ENCODE assay signal across 14 mouse cellular contexts in the genomic region with DNA sequence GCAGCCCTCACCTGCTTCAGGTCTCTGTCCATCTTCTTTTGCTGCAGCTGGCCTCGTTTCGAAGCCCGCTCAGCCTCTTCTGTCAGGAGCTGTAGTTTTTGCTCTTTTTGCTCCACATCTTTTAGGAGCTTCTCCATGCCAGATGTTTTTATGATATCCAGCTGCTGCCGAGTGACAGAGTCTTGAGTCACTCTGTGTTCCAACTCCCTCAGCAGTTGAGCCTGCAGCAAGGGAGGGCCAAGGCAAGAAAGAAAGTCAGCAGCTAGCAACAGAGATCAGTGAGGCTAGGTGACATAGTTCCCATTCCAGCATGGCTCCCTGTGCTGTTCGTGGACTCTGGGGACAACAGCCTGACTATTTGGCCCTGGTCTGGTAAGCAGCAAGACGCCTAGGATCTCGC. TPM values are rescaled to one million over a fixed set of nuclear protein-coding genes. Genes with fewer than 3 reads are reported as not detected.
A peak's percentile ranks its signal among the peaks of the same experiment; 100 is the strongest.
DNase-seq lines count a peak whose midpoint lies in the region.
"Had no signal": no experiment of that assay in that cellular context is flagged by ENCODE, and none has a peak within 500 bp of the region (broad histone marks: within the 10 kb centered on the region; RNA-seq: fewer than 3 reads in every experiment).

No protein-coding gene starts in this region.

- intact Hi-C loops in gastrocnemius, postnatal 36 days (cut with DNase I): no loop called here
- intact Hi-C loops in heart, postnatal 10 days (cut with DNase I): no loop called here
- intact Hi-C loops in heart, postnatal 25 days (cut with DNase I): no loop called here

- peak; percentile 43 for DNase-seq in gastrocnemius, adult 18-20 months (ENCODE audit: low spot score)
- no peak for DNase-seq in gastrocnemius, postnatal 36 days
- peak; percentile 46 to 48 for DNase-seq in heart, postnatal 10 days
- no peak for DNase-seq in heart, postnatal 25 days (ENCODE audit: low spot score)
- peak; percentile 39 for DNase-seq in testis, postnatal 10 days (ENCODE audit: low spot score)
- DNase-seq in testis, postnatal 14 days (ENCODE audit: low spot score): no peak
- DNase-seq in layer of hippocampus, postnatal 36 days: no peak
- no peak for DNase-seq in left cerebral cortex, adult 11 months (ENCODE audit: low spot score)
- DNase-seq: adrenal gland, postnatal 10 days; cerebellum, adult 18-20 months; cerebellum, postnatal 36 days; liver; liver, postnatal 0 days; right cerebral cortex, adult 18-20 months had no signal

RNA-seq across cellular contexts. Expression of gene Cd164, which starts 31.5 kb away (rescaled TPM):
- total RNA-seq in gastrocnemius, adult 18-20 months (2021): 100 to 1,000 TPM; 145 to 153 TPM
- 100 to 1,000 TPM; 122 to 130 TPM for total RNA-seq in gastrocnemius, postnatal 36 days (2021)
- 100 to 1,000 TPM; 182 to 197 TPM for total RNA-seq in heart, postnatal 10 days (2021)
- total RNA-seq in heart, postnatal 25 days (2021): 100 to 1,000 TPM; 126 to 148 TPM
- total RNA-seq in layer of hippocampus, postnatal 36 days (2021): 10 to 100 TPM; 61.5 to 63.0 TPM

Comparison
In these comparisons a context has a peak if more than half of its experiments do, and no peak if none do; other contexts are left out.
1. DNase-seq: peak in gastrocnemius, adult 18-20 months (single experiment), heart, postnatal 10 days (2 of 2) and testis, postnatal 10 days (single experiment); none in gastrocnemius, postnatal 36 days (0 of 2), heart, postnatal 25 days (single experiment), testis, postnatal 14 days (single experiment), layer of hippocampus, postnatal 36 days (0 of 2) and left cerebral cortex, adult 11 months (single experiment).